Mouse (Mus musculus): ENCODE results near the gene Rnf8.

The Rnf8 gene

DNA sequence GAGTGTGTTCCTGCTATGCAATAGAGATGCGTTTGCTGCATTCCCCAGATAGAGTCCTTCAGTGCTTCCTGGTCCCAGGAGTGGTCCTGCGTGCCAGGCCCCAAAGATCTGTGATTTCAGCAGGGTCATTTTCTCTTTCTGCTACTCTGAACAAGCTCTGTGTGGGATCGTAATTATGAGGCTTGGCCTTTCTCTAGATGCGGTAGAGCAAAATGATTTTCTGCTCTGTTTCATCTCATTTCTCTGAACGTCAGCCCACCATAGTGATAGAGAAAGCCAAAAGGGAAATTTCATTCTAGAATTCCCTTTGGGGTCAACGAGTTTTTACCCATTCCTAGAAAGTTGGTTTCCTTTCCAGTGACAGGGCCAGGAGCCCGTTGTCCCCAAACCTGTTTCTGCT lies 67.7 kb downstream of the Rnf8 start:
- no peak for DNase-seq

DNA sequence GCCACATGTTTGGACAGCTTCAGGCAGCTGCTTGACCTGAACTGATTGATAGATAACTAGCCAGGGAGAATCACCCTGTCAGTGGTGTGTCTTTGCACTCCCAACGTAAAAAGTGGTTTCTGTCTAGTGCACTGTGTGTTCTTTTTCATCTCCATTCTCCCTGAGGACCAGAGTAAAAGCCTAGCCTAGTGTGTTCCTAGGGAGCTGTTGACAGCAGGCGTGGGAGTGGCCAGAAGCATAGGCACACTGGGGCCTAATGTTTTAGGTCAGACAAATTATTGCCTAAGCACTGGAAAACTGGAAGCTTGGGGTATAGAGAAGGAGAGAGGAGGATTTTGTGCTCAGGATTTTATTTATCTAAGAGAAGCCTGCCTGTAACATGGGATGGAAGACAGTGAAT lies 68.5 kb downstream of the Rnf8 start:
- DNase-seq: no peak

DNA sequence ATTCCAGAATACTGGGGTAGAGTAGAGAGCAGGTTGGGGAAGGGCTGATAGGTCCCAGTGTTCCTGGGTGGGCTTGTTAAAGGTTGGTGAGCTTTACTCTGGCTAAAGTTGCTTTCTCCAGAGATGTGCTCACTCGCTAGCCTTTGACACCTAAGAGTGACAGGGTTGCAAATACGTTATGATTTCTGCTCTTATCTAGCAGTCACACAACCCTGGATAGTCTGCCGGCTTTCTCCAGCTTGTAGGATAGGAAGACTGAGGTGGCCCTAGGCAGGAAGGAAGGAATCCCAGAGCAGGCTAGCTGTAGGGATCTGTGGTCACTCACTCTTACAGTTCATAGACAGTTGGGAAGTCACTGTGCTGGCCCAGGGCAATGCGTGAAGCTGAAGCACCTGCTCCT lies 69.7 kb downstream of the Rnf8 start:
- DNase-seq: no peak

DNA sequence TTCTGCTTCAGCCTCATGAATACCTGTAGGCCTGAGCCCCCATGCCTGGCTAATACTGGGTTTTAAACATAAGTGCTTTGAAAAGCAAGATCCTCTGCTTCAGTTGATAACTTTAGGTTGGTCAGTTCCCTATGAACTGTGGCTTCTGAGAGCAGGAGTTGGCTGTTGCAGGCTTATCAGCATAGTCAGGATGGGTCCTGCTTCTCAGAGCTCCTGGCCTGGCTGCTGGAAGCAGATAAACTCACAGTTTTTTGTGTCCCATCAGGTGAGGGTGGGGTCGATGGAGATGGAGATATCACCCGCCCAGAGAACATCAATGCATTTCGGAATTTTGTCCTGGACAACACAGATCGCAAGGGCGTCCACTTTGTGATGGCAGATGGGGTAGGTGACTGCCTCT lies 72.2 kb downstream of the Rnf8 start:
- no peak for DNase-seq

DNA sequence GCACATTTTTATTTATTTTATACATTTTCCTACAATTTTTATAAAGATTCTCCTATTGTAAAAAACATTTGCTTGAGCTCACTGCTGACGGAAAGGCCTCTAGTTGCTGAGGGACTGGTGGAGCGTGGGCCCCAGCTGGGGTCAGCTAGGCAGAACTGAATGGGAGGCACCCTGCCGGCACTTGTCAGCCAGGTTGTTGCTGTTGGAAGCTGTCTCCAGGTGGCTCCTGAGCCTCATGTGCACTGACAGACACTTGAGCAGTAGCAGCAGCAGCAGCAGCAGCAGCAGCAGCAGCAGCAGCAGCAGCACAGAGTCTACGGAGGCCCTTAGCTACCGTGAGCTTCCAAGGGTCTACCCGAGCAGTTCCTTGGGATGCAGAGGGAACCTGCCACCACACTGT lies 72.8 kb downstream of the Rnf8 start:
- no peak for DNase-seq

DNA sequence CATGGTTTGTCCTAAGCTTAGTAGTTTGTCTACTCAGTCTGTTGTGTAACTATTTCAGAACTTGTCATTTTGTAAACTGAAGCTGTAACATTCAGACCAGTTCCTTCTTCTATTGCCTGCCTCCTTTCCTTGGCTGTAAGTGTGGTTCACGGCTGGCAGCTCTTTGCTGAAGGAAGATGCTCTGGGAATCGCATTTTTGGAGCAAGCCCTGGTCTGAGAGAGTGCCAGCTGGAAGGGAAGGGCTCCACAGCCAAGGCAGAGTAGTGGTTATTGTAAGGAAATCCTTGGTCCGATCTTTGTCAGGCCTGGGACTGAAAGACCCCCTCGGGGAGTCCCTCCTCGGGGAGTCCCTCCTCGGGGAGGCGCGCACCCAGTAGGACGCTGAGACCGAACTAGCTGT lies 74.0 kb downstream of the Rnf8 start:
- no peak for DNase-seq

DNA sequence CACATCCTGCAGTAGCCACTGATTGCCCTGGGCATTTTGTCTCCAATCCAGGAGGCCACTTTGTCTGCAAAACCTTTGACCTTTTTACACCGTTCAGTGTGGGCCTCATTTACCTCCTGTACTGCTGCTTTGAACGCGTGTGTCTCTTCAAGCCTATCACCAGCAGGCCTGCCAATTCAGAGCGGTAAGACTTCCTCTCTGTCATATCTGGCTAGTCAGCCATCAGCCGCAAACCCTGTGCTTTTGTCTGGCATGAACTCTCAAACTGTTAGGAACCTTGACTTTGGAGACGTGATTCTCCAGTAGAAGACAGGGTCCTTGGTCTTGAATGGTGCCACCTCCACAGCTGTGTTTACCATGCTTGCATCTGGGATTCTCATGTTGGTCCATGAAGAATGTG lies 75.7 kb downstream of the Rnf8 start:
- DNase-seq: peak; percentile 29

DNA sequence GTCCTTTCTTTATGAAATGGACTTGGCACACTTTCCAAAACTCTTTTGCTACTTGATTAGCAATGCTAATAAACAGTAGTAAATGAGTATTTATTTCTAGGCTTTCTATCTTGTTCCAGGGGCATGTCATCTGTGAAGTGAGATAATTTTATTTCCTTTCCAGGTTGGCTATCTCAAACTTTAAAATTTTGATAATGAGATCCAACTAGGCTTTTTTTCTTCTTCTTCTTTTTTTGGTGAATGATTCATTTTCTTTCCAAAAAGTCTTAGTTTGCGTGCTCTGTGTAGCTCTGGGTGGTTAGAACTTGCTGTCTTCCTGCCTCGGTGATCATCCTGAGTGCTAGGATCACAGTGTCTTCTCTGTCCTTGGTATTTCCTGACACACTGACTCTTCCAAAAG lies 78.2 kb downstream of the Rnf8 start:
- no peak for DNase-seq

DNA sequence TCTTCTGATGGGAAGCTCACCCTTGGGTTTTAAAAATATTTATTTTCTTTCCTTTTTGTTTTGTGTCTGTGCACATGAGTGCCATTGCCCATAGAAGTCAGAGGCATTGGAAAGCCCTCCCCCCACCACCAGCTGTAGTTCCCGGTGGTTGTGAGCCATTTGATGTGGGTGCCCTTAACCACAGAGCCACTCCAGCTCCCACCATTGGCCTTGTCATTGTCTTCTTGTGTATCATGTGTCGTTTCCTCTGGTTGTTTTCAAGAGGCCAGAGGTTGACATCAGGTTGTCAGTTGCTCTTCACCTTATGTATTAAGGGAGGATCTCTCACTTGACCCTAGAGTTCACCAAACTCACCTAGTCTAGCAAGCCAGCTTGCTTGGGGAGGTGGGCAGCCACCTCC lies 79.0 kb downstream of the Rnf8 start:
- no peak for DNase-seq

DNA sequence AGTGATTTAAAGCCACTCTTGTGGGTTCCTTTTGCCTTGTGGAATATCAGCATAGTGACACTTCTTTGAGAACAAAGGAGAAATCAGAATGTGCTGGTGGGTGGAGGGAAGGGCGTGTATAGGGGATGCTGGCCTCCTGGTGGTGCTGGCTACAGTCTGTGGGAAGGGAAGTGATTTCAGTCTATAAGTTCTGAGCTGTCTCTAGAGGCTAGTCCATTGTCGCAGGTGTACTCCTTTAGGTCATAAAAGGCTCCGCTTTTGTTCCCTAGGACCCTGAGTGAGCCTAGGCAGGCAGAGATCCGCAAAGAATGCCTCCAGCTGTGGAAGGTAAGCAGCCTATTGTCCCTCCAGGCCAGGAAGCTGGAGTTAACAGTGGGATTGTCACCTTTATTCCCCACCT lies 79.9 kb downstream of the Rnf8 start:
- DNase-seq: no peak
